Mouse (Mus musculus): ENCODE results near the gene Pmel. TPM values are rescaled to one million over a fixed set of nuclear protein-coding genes. Genes with fewer than 3 reads are reported as not detected.
"Not testable (repeated sequence)": the region's sequence is repeated elsewhere in the genome, so short reads cannot be mapped to it uniquely, and the experiment has no call there.

The Pmel gene
- polyA plus RNA-seq, 1 experiment from 2014 or later, result 3.1 TPM

GRCm38 (mm10) chr10:128697072-128697725, 6.8 kb upstream of the Pmel start:
- Histone ChIP-seq H3K9me3 (ENCODE audit: control insufficient read depth, low read length) (no peaks in the 10 kb centered on the region), H3K27me3 (ENCODE audit: control insufficient read depth, insufficient read depth, low read length) (no peaks in the 10 kb centered on the region), H3K4me3 (ENCODE audit: low read depth, low read length) (no peak overlapping the region), H3K9ac (ENCODE audit: low read length) (no peak overlapping the region), H3K27ac (ENCODE audit: low read depth, low read length) (no peak overlapping the region), H3K36me3 (ENCODE audit: control insufficient read depth, insufficient read depth, low read length) (peaks cover 4% of the 10 kb centered on the region), H3K4me1 (ENCODE audit: control insufficient read depth, insufficient read depth, low read length) (peaks cover 7% of the 10 kb centered on the region; the same call in 1 of the 2 replicates), H3K4me2 (peak overlapping the region; percentile 37; the same call in 1 of the 2 replicates)
- ATAC-seq (ENCODE audit: low FRiP score) (no peak), DNase-seq (ENCODE audit: low spot score, missing footprints) (peak; percentile 87)
- 85% methylated on average over 6 of the region's 6 CpGs for WGBS

GRCm38 (mm10) chr10:128699006-128699405, 5.0 kb upstream of the Pmel start:
- no peaks in the 10 kb centered on the region for H3K9me3 ChIP-seq (ENCODE audit: control insufficient read depth, low read length)
- no peak overlapping the region for H3K4me2 ChIP-seq
- no peak overlapping the region; the same call in 1 of the 2 replicates for H3K9ac ChIP-seq (ENCODE audit: low read length)
- peaks cover 6% of the 10 kb centered on the region for H3K36me3 ChIP-seq (ENCODE audit: control insufficient read depth, insufficient read depth, low read length)
- WGBS, result 86% methylated on average over 5 of the region's 5 CpGs
- H3K27ac ChIP-seq (ENCODE audit: low read depth, low read length), result no peak overlapping the region
- H3K4me1 ChIP-seq (ENCODE audit: control insufficient read depth, insufficient read depth, low read length), result peaks cover 14% of the 10 kb centered on the region
- H3K27me3 ChIP-seq (ENCODE audit: control insufficient read depth, insufficient read depth, low read length), result no peaks in the 10 kb centered on the region
- no peak overlapping the region for H3K4me3 ChIP-seq (ENCODE audit: low read depth, low read length)
- DNase-seq (ENCODE audit: low spot score, missing footprints) (no peak), ATAC-seq (ENCODE audit: low FRiP score) (no peak)

- ATAC-seq (ENCODE audit: low FRiP score), result no peak
- DNase-seq (ENCODE audit: low spot score, missing footprints), result no peak
Measured at GRCm38 (mm10) chr10:128699611-128700010, 4.4 kb upstream of the Pmel start.

DNA sequence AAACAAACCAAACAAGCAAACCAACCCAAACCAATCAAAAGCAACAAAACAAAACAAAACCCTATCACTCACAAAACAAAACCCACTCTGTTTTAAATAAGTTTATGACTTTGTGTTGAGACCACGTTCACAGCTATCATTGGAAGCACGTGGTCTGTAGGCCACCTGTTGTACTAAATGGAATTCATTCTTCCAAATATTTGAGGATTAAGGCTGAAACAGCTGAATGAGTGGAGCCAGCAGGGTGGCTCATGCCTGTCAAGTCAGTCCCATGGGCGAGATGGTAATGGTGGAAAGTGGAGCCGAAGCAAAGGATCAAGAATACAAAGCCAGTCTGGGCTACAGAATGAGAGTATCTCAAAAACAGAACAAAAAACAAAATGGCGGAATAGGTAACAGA, 3.3 kb upstream of the Pmel start:
- H3K27me3 ChIP-seq (ENCODE audit: control insufficient read depth, insufficient read depth, low read length), result no peaks in the 10 kb centered on the region
- DNase-seq (ENCODE audit: low spot score, missing footprints) (no peak), ATAC-seq (ENCODE audit: low FRiP score) (no peak)
- H3K4me2 ChIP-seq, result no peak overlapping the region
- no peaks in the 10 kb centered on the region for H3K9me3 ChIP-seq (ENCODE audit: control insufficient read depth, low read length)
- peaks cover 6% of the 10 kb centered on the region for H3K36me3 ChIP-seq (ENCODE audit: control insufficient read depth, insufficient read depth, low read length)
- peaks cover 11% of the 10 kb centered on the region for H3K4me1 ChIP-seq (ENCODE audit: control insufficient read depth, insufficient read depth, low read length)
- H3K9ac ChIP-seq (ENCODE audit: low read length), result no peak overlapping the region
- H3K27ac ChIP-seq (ENCODE audit: low read depth, low read length), result no peak overlapping the region
- WGBS, result 85% methylated on average over 5 of the region's 5 CpGs
- no peak overlapping the region for H3K4me3 ChIP-seq (ENCODE audit: low read depth, low read length)

More at GRCm38 (mm10) chr10:128699611-128700010, 4.4 kb upstream of the Pmel start:
- Histone ChIP-seq H3K9ac (ENCODE audit: low read length) (no peak overlapping the region), H3K4me3 (ENCODE audit: low read depth, low read length) (no peak overlapping the region), H3K36me3 (ENCODE audit: control insufficient read depth, insufficient read depth, low read length) (peaks cover 6% of the 10 kb centered on the region), H3K27ac (ENCODE audit: low read depth, low read length) (no peak overlapping the region), H3K4me1 (ENCODE audit: control insufficient read depth, insufficient read depth, low read length) (peaks cover 14% of the 10 kb centered on the region), H3K4me2 (no peak overlapping the region), H3K27me3 (ENCODE audit: control insufficient read depth, insufficient read depth, low read length) (no peaks in the 10 kb centered on the region), H3K9me3 (ENCODE audit: control insufficient read depth, low read length) (no peaks in the 10 kb centered on the region)
- WGBS, result 91% methylated on average over 11 of the region's 11 CpGs

- peaks cover 6% of the 10 kb centered on the region for H3K36me3 ChIP-seq (ENCODE audit: control insufficient read depth, insufficient read depth, low read length)
- H3K4me2 ChIP-seq, result no peak overlapping the region
- H3K27ac ChIP-seq (ENCODE audit: low read depth, low read length), result no peak overlapping the region
- no peak overlapping the region for H3K4me3 ChIP-seq (ENCODE audit: low read depth, low read length)
- H3K9ac ChIP-seq (ENCODE audit: low read length), result no peak overlapping the region
- WGBS, result 86% methylated on average over 6 of the region's 6 CpGs
- DNase-seq (ENCODE audit: low spot score, missing footprints) (no peak), ATAC-seq (ENCODE audit: low FRiP score) (no peak)
- no peaks in the 10 kb centered on the region for H3K9me3 ChIP-seq (ENCODE audit: control insufficient read depth, low read length)
- peaks cover 11% of the 10 kb centered on the region for H3K4me1 ChIP-seq (ENCODE audit: control insufficient read depth, insufficient read depth, low read length)
- H3K27me3 ChIP-seq (ENCODE audit: control insufficient read depth, insufficient read depth, low read length), result no peaks in the 10 kb centered on the region
Measured at GRCm38 (mm10) chr10:128702328-128703007, 1.5 kb upstream of the Pmel start.

GRCm38 (mm10) chr10:128704491-128705316, 709 bp downstream of the Pmel start, which contains the start of gene Cdk2:
Gene Cdk2, minus strand, starts transcription at chr10:128705031.
- ATAC-seq (ENCODE audit: low FRiP score) (peak; percentile 96), DNase-seq (ENCODE audit: low spot score, missing footprints) (peak; percentile 99)
- Histone ChIP-seq H3K4me3 (ENCODE audit: low read depth, low read length) (peak within 1 kb of the TSS; percentile 81), H3K4me1 (ENCODE audit: control insufficient read depth, insufficient read depth, low read length) (peaks cover 11% of the 10 kb centered on the region), H3K9ac (ENCODE audit: low read length) (peak within 1 kb of the TSS; percentile 82), H3K9me3 (ENCODE audit: control insufficient read depth, low read length) (no peaks in the 10 kb centered on the region), H3K27me3 (ENCODE audit: control insufficient read depth, insufficient read depth, low read length) (no peaks in the 10 kb centered on the region), H3K4me2 (peak within 1 kb of the TSS; percentile 59), H3K36me3 (ENCODE audit: control insufficient read depth, insufficient read depth, low read length) (peaks cover 6% of the 10 kb centered on the region; the same call in 1 of the 2 replicates), H3K27ac (ENCODE audit: low read depth, low read length) (peak within 1 kb of the TSS; percentile 81)
- WGBS, result under 1% methylated on average over 62 of the region's 62 CpGs

DNA sequence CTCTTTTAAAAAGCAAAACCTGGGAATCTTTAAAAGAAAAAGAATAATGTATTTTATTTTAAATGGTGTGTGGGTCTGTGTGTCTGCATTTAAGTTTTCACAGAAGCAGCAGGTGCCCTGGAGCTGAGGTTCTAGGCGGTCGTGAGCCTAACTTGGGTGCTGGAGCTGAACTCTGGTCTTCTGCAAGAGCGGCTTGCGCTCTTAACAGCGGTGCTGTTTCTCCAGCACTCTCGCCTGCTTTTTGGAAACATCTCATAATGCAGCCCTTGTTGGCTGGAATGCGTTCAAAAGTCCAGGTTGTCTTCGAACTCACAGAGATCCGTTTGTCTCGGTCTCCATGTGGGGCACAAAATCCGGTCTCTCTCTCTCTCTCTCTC, 1.3 kb downstream of the Pmel start:
- H3K27me3 ChIP-seq (ENCODE audit: control insufficient read depth, insufficient read depth, low read length), result no peaks in the 10 kb centered on the region
- H3K4me3 ChIP-seq (ENCODE audit: low read depth, low read length), result peak overlapping the region; percentile 81
- H3K36me3 ChIP-seq (ENCODE audit: control insufficient read depth, insufficient read depth, low read length), result peaks cover 4% of the 10 kb centered on the region; the same call in 1 of the 2 replicates
- WGBS, result 13% methylated on average over 11 of the region's 11 CpGs
- ATAC-seq (ENCODE audit: low FRiP score) (peak; percentile 39), DNase-seq (ENCODE audit: low spot score, missing footprints) (no peak)
- H3K9me3 ChIP-seq (ENCODE audit: control insufficient read depth, low read length), result no peaks in the 10 kb centered on the region
- H3K27ac ChIP-seq (ENCODE audit: low read depth, low read length), result peak overlapping the region; percentile 54; the same call in 1 of the 2 replicates
- H3K9ac ChIP-seq (ENCODE audit: low read length), result peak overlapping the region; percentile 82
- H3K4me2 ChIP-seq, result peak overlapping the region; percentile 59
- peaks cover 11% of the 10 kb centered on the region for H3K4me1 ChIP-seq (ENCODE audit: control insufficient read depth, insufficient read depth, low read length)

- not testable (repeated sequence) for ATAC-seq (ENCODE audit: low FRiP score); DNase-seq (ENCODE audit: low spot score, missing footprints); H3K36me3 ChIP-seq (ENCODE audit: control insufficient read depth, insufficient read depth, low read length); H3K9me3 ChIP-seq (ENCODE audit: control insufficient read depth, low read length); H3K27ac ChIP-seq (ENCODE audit: low read depth, low read length); H3K4me1 ChIP-seq (ENCODE audit: control insufficient read depth, insufficient read depth, low read length); H3K4me2 ChIP-seq; H3K4me3 ChIP-seq (ENCODE audit: low read depth, low read length); H3K27me3 ChIP-seq (ENCODE audit: control insufficient read depth, insufficient read depth, low read length); H3K9ac ChIP-seq (ENCODE audit: low read length)
- WGBS, result 92% methylated on average over 7 of the region's 7 CpGs
Measured at GRCm38 (mm10) chr10:128711318-128711717, 7.3 kb downstream of the Pmel start.
